Mouse (Mus musculus) ES-E14 (cell line): ENCODE measurements around the gene Nptx1.

ENCODE experiments used
- CHD2 ChIP-seq: IDR thresholded peaks from 2 replicates; pipeline ENCODE4 v1.6.1; 2014; ENCODE audit warnings: mild to moderate bottlenecking, low read depth, low read length, inconsistent platforms
- HCFC1 ChIP-seq: IDR thresholded peaks from 2 replicates; pipeline ENCODE4 v1.6.1; 2012; ENCODE audit warnings: low read length, inconsistent platforms, borderline replicate concordance; ENCODE audit not compliant: insufficient read depth
- MAFK ChIP-seq: IDR thresholded peaks from 2 replicates; pipeline ENCODE4 v1.6.1; 2014; ENCODE audit warnings: mild to moderate bottlenecking, low read depth, low read length, inconsistent platforms; ENCODE audit not compliant: insufficient read depth
- ZC3H11A ChIP-seq: IDR thresholded peaks from 2 replicates; pipeline ENCODE4 v1.6.1; 2012; ENCODE audit warnings: low read depth, mild to moderate bottlenecking, inconsistent platforms, low read length, borderline replicate concordance

- TF ChIP-seq ZC3H11A (no peak), MAFK (no peak), CHD2 (no peak), HCFC1 (no peak)
Observed at GRCm38 (mm10) chr11:119491690-119492087, 55.9 kb downstream of the Nptx1 start.
